Mouse (Mus musculus) G1E (cell line): ENCODE results near the gene Pparg. TPM values are rescaled to one million over a fixed set of nuclear protein-coding genes. Genes with fewer than 3 reads are reported as not detected.

Source experiments
- ATAC-seq: 2 replicates; pipeline ENCODE4 v1.8.0; 2016; ENCODE audit warnings: mild to moderate bottlenecking; ENCODE audit not compliant: insufficient number of reproducible peaks, poor library complexity, low FRiP score, severe bottlenecking; ENCODE audit errors: extremely low read depth
- DNase-seq: peaks from one replicate; pipeline ENCODE4 v3.0.0; 2012; ENCODE audit warnings: low spot score
- H3K27me3 ChIP-seq: 2 replicates; pipeline ENCODE4 v1.6.1; 2012; ENCODE audit warnings: mild to moderate bottlenecking, low read length, inconsistent platforms; ENCODE audit not compliant: insufficient read depth
- H3K36me3 ChIP-seq: replicated peaks from 2 replicates; pipeline ENCODE3; 2012; ENCODE audit warnings: mild to moderate bottlenecking, inconsistent platforms
- H3K4me1 ChIP-seq: 2 replicates; pipeline ENCODE4 v1.6.1; 2012; ENCODE audit warnings: low read depth, low read length, inconsistent platforms, mixed read lengths; ENCODE audit not compliant: insufficient read depth
- H3K4me3 ChIP-seq: 2 replicates; pipeline ENCODE4 v1.5.1; 2012; ENCODE audit warnings: low read depth, mild to moderate bottlenecking, inconsistent platforms, low read length, moderate library complexity, mixed read lengths
- H3K9me3 ChIP-seq: replicated peaks from 2 replicates; pipeline ENCODE4 v1.6.1; 2012; ENCODE audit warnings: inconsistent platforms
- CTCF ChIP-seq: IDR thresholded peaks from 2 replicates; pipeline ENCODE4 v1.5.1; 2012; ENCODE audit warnings: low read depth, low read length, inconsistent platforms, mixed read lengths
- GATA1 ChIP-seq: IDR thresholded peaks from 2 replicates; pipeline ENCODE4 v1.6.1; 2012; ENCODE audit warnings: borderline replicate concordance, low read length, inconsistent platforms, mixed read lengths
- GATA2 ChIP-seq: IDR thresholded peaks from 2 replicates; pipeline ENCODE4 v1.6.1; 2012; ENCODE audit warnings: low read depth, low read length, inconsistent platforms, borderline replicate concordance
- POLR2AphosphoS5 ChIP-seq: IDR thresholded peaks from 2 replicates; pipeline ENCODE4 v1.6.1; 2012; ENCODE audit warnings: low read depth, low read length, inconsistent platforms; ENCODE audit not compliant: insufficient replicate concordance
- TAL1 ChIP-seq: conservative IDR thresholded peaks from 2 replicates; pipeline ENCODE4 v1.6.1; 2012; ENCODE audit warnings: low read depth, low read length, inconsistent platforms, mixed read lengths
- polyA plus RNA-seq: library from polyadenylated mRNA; stranded (reverse); fragments of >175 nt; gene quantifications from 2 replicates; pipeline ENCODE4 v1.2.3, GENCODE M21; 2012
- total RNA-seq, 2 experiments: library from RNA; stranded (forward) in 1 of 2; stranded (reverse) in 1 of 2; fragments of 200-1000 nt in 1 of 2; fragments of >200 nt in 1 of 2; fragmentation: Nextera tagmentation in 1 of 2; gene quantifications; 2 replicates each; pipeline ENCODE4 v1.2.3; 2014 to 2017

Pparg gene
- total and polyA plus RNA-seq, 3 experiments: not detected

DNA sequence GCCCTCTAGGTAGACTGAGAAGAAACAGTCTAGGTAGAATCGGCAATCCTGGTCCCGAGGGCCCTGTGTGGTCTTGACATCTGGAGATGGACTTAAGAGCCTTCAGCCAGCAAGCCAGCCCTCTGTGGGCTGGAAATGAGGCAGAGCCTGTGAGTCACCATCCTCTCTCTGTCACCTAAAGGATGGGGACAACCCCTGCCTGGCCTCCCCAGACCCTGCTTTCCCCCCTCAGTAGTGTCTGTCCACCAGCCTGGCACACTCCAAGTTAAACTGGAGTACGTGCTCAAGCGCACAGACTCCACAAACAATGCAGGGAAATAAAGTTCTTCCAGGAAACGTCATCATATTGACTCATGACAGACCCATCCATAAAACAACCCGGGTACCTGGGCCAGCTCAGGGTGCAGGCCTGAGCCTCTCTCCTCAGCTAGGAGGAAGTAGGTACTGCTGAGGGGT is 162.0 kb downstream of the Pparg start:
- TF ChIP-seq CTCF (no peak), TAL1 (no peak), POLR2AphosphoS5 (no peak), GATA1 (no peak), GATA2 (no peak)
- H3K4me1 ChIP-seq: no peaks in the 10 kb centered on the region
- no peak for ATAC-seq
- H3K9me3 ChIP-seq: no peaks in the 10 kb centered on the region
- H3K36me3 ChIP-seq: no peaks in the 10 kb centered on the region
- no peak overlapping the region for H3K4me3 ChIP-seq
- H3K27me3 ChIP-seq: peaks cover 27% of the 10 kb centered on the region
- DNase-seq: no peak

DNA sequence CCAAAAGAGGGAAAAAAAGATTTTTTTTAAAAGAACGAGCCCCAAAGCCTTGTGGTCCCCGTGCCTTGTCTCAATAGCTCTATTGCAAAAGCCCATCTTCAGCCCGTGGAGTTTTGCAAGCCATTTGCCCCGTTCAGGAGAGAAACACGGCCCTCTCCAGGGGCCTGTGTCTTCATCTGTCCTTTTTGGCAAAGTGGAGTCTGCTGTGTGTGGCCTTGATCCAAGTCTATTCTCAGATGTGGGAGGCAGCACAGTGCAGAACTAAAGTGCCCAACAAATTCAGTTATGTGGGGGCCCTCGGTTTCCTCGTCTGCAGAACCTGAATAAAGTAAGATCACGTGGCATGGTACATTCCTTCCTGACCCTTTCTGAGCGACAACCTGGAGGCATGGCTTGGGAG is 162.4 kb downstream of the Pparg start:
- no peaks in the 10 kb centered on the region for H3K4me1 ChIP-seq

DNA sequence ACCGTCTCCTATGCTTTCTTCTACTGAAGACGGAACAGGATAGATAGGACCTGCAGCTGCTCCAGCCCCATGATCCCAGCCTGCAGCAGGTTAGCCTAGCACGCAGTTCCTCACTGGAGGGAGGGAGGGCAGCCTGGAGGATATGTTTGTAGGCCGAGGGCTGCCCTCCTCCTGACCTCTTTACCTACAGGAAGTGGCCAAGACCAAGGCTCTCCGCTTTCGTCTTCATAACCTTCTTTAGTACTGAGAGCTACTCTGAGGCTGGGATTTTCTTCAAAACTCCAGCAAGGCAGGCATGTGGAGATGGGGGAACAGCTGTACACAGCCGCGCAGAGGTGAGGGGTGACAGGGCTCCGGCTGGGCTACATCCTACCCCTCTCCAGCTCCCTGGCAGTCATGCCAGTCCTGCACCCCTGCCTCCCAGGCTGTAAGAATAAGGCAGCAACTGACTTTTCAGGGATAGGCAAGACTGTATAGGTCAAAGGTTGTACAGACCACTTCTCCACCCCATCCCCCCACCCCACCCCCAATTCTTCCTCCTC is 163.8 kb downstream of the Pparg start:
- Histone ChIP-seq H3K4me3 (no peak overlapping the region), H3K27me3 (peaks cover 31% of the 10 kb centered on the region), H3K9me3 (no peaks in the 10 kb centered on the region), H3K36me3 (no peaks in the 10 kb centered on the region), H3K4me1 (no peaks in the 10 kb centered on the region)
- TF ChIP-seq GATA1 (no peak), TAL1 (no peak)
- DNase-seq: no peak
- no peak for ATAC-seq

More for the DNA sequence above, 162.4 kb downstream of the Pparg start:
- peaks cover 28% of the 10 kb centered on the region for H3K27me3 ChIP-seq
- TF ChIP-seq CTCF (no peak), GATA1 (no peak), GATA2 (no peak), TAL1 (no peak), POLR2AphosphoS5 (no peak)
- no peaks in the 10 kb centered on the region for H3K9me3 ChIP-seq
- ATAC-seq: no peak
- no peaks in the 10 kb centered on the region for H3K36me3 ChIP-seq
- no peak overlapping the region for H3K4me3 ChIP-seq
- no peak for DNase-seq

DNA sequence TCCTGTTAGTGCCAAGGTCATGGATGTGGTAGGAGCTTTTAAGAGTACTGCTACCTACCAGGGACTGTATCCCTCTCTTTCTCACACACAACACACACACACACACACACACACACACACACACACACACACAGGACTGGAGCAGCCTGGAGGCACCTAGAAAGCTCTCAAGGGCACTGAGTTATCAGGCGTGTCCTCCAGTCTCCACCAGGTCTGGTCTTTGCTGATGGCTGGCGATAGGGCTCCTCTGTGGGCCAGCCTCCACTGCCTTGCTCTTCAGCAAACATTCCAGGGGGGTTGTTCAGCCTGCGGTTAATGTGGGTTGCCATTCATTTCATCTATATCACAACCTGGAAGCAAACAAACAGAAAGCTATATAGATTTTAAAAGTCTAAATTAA is 166.7 kb downstream of the Pparg start:
- Histone ChIP-seq H3K9me3 (no peaks in the 10 kb centered on the region), H3K4me3 (no peak overlapping the region), H3K36me3 (no peaks in the 10 kb centered on the region), H3K4me1 (no peaks in the 10 kb centered on the region), H3K27me3 (peaks cover 31% of the 10 kb centered on the region)
- ATAC-seq: no peak
- no peak for TF ChIP-seq POLR2AphosphoS5
- no peak for TF ChIP-seq GATA1
- no peak for TF ChIP-seq TAL1
- DNase-seq: no peak

DNA sequence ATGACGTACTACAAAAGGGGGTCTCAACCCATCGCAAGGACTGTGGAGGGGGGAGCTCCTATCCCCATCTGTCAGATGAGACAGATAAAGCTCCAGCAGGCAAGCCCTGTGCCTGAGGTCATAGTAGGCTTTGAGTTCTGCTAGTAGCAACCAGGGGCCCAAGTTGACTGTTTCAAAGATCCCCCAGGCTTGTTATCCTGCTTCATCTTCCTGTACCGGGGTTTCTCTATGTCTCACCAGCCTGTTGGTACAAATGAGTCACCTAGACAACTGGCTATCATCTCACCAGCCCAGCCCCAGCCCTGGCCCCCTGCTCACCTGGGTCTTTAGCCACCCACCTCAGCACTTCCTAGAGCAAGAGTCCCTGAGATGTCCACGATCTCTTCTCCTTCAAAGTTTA is 167.6 kb downstream of the Pparg start:
- no peak overlapping the region for H3K4me3 ChIP-seq
- no peaks in the 10 kb centered on the region for H3K4me1 ChIP-seq
- ATAC-seq: no peak
- DNase-seq: no peak
- peaks cover 29% of the 10 kb centered on the region for H3K27me3 ChIP-seq
- no peaks in the 10 kb centered on the region for H3K9me3 ChIP-seq
- TF ChIP-seq POLR2AphosphoS5 (no peak), CTCF (no peak), GATA1 (no peak), TAL1 (no peak), GATA2 (no peak)
- no peaks in the 10 kb centered on the region for H3K36me3 ChIP-seq

DNA sequence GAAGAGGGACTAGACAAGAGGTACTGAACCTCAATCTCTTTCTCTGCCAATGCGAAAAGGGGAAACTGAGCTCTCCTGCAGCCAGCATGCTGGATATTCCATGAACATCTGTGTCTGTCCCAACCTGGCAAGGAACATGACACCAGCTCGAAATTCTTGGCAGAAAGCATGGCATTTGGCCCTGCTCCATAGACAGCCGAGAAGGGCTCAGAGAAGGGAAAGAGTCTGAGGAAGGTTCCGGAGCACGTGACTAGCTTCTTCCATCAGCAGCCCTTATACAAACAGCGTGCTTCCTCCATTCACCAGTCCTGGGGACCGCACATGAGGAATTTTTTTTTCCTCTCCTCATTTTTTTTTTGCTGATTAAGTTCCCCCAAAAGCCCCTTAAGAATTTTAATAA is 173.9 kb downstream of the Pparg start:
- Histone ChIP-seq H3K4me1 (peaks cover 6% of the 10 kb centered on the region), H3K36me3 (no peaks in the 10 kb centered on the region), H3K9me3 (no peaks in the 10 kb centered on the region), H3K4me3 (no peak overlapping the region), H3K27me3 (peaks cover 17% of the 10 kb centered on the region)
- DNase-seq: no peak
- no peak for ATAC-seq
- no peak for TF ChIP-seq POLR2AphosphoS5
- no peak for TF ChIP-seq CTCF
- TF ChIP-seq GATA2: no peak
- TF ChIP-seq TAL1: no peak
- no peak for TF ChIP-seq GATA1

DNA sequence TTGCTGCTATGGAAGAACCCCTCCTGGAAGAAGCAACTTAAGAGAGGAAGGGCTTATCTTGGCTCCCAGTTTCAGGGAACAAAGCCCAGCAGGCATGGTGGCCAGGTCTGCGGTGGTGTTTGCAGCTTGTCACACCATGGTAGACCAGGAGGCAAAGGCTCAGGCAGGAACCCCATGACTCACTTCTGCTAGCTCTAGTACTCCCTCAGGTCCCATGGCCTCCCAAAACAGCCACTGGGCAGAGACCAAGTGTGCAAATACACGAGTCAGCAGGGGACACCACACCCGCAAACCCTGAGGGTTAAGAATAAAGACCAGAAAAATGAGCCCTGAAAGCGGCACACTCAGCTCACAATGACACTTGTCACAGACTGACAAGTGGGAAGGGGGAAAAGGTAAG is 175.4 kb downstream of the Pparg start:
- no peak overlapping the region for H3K4me3 ChIP-seq
- peaks cover 18% of the 10 kb centered on the region for H3K27me3 ChIP-seq
- TF ChIP-seq GATA2 (no peak), TAL1 (no peak), GATA1 (no peak), CTCF (no peak), POLR2AphosphoS5 (no peak)
- H3K36me3 ChIP-seq: no peaks in the 10 kb centered on the region
- ATAC-seq (no peak), DNase-seq (no peak)
- peaks cover 6% of the 10 kb centered on the region for H3K4me1 ChIP-seq
- H3K9me3 ChIP-seq: no peaks in the 10 kb centered on the region
